Mouse (Mus musculus) E14TG2a.4 (cell line): Measurements from ENCODE around the gene Cldn10.

Experiments
- CTCF ChIP-seq: conservative IDR thresholded peaks from 2 replicates; pipeline ENCODE4 v1.5.1; 2014; ENCODE audit warnings: low read length
- POU5F1 ChIP-seq: IDR thresholded peaks from 2 replicates; pipeline ENCODE4 v1.6.1; 2014; ENCODE audit warnings: low read length, borderline replicate concordance

DNA sequence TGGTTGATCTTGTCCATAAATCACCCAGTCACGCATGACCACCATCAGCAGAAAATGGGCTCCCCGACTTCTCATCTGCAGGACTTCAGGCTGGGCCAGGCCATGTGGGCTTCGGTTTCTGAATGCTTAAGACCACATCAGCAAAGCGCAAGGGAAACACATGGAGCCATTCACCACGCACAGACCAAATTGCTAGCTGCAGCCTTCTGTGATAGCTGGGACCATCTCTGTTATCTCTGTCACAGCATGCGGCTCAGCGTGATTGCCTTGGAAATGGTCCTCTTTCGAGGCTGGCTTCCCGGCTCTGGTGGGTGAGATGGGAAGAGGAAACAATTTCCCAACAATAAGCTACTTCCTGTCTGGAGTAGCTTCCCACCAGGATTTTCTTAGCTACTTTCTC lies 12.2 kb downstream of the Cldn10 start:
- TF ChIP-seq CTCF (no peak), POU5F1 (no peak)
